Mouse (Mus musculus) bone marrow, adult 2 months (tissue): Measurements from ENCODE around the gene Wnt9b. TPM values are rescaled to one million over a fixed set of nuclear protein-coding genes. Genes with fewer than 3 reads are reported as not detected.

Source experiments
- H3K27ac ChIP-seq: fragments of 200-500 bp; 2 replicates; pipeline ENCODE4 v1.5.1; 2012; ENCODE audit warnings: low read depth, mild to moderate bottlenecking, control low read depth, inconsistent platforms, low read length; ENCODE audit not compliant: control insufficient read depth, poor library complexity, insufficient read depth
- H3K4me1 ChIP-seq: fragments of 200-500 bp; 2 replicates; pipeline ENCODE4 v1.6.1; 2011; ENCODE audit warnings: low read length; ENCODE audit not compliant: control insufficient read depth, insufficient read depth
- H3K4me3 ChIP-seq: fragments of 200-500 bp; replicated peaks from 2 replicates; pipeline ENCODE3; 2011; ENCODE audit warnings: mild to moderate bottlenecking, low read depth, low read length, control low read depth; ENCODE audit not compliant: control insufficient read depth
- CTCF ChIP-seq: fragments of 200-500 bp; IDR thresholded peaks from 2 replicates; pipeline ENCODE4 v1.5.1; 2011; ENCODE audit warnings: low read length, control low read depth; ENCODE audit not compliant: control insufficient read depth, insufficient read depth
- POLR2A ChIP-seq: fragments of 200-500 bp; IDR thresholded peaks from 2 replicates; pipeline ENCODE4 v1.6.1; 2011; ENCODE audit warnings: low read depth, mild to moderate bottlenecking, control low read depth, low read length, borderline replicate concordance; ENCODE audit not compliant: control insufficient read depth
- WGBS: fragments of 180-500 bp; shearing (Covaris S2); methylation state at CpG from one replicate; pipeline ENCODE4 v1.1.7; 2018; 5-methylcytosine and 5-hydroxymethylcytosine counted together
- polyA plus RNA-seq: library from polyadenylated mRNA; stranded (reverse); fragments of >200 nt; gene quantifications from 2 replicates; pipeline ENCODE4 v1.2.4, GENCODE M21; 2011; ENCODE audit warnings: low replicate concordance; ENCODE audit not compliant: missing spikeins, insufficient read depth, insufficient read length

Wnt9b gene
- polyA plus RNA-seq, 1 experiment = not detected

- Histone ChIP-seq H3K4me1 (no peaks in the 10 kb centered on the region), H3K4me3 (no peak overlapping the region), H3K27ac (no peak overlapping the region)
- 84% methylated on average over 19 of the region's 19 CpGs for WGBS
- TF ChIP-seq CTCF (no peak), POLR2A (no peak)
Measured at GRCm38 (mm10) chr11:103735046-103735781, 14.4 kb downstream of the Wnt9b start.

- Histone ChIP-seq H3K4me3 (no peak overlapping the region), H3K27ac (no peak overlapping the region), H3K4me1 (no peaks in the 10 kb centered on the region)
- WGBS = 78% methylated on average over 5 of the region's 5 CpGs
- TF ChIP-seq POLR2A (no peak), CTCF (no peak)
Measured at GRCm38 (mm10) chr11:103734411-103735045, 15.1 kb downstream of the Wnt9b start.

- no peak overlapping the region for H3K4me3 ChIP-seq
- WGBS = 92% methylated on average over 2 of the region's 2 CpGs
- TF ChIP-seq POLR2A (no peak), CTCF (no peak)
- H3K27ac ChIP-seq = no peak overlapping the region
- no peaks in the 10 kb centered on the region for H3K4me1 ChIP-seq
Measured at GRCm38 (mm10) chr11:103733961-103734360, 15.7 kb downstream of the Wnt9b start.

- TF ChIP-seq POLR2A (no peak), CTCF (no peak)
- H3K4me1 ChIP-seq = no peaks in the 10 kb centered on the region
- H3K27ac ChIP-seq = no peak overlapping the region
- 84% methylated on average over 4 of the region's 4 CpGs for WGBS
- H3K4me3 ChIP-seq = no peak overlapping the region
Measured at GRCm38 (mm10) chr11:103733069-103733468, 16.6 kb downstream of the Wnt9b start.

- TF ChIP-seq CTCF (no peak), POLR2A (no peak)
- 81% methylated on average over 7 of the region's 7 CpGs for WGBS
- H3K27ac ChIP-seq = no peak overlapping the region
- H3K4me1 ChIP-seq = no peaks in the 10 kb centered on the region
- H3K4me3 ChIP-seq = no peak overlapping the region
Measured at GRCm38 (mm10) chr11:103732306-103732705, 17.3 kb downstream of the Wnt9b start.

- TF ChIP-seq CTCF (no peak), POLR2A (no peak)
Measured at GRCm38 (mm10) chr11:103731594-103731993, 18.0 kb downstream of the Wnt9b start.

GRCm38 (mm10) chr11:103729282-103729985 is 20.2 kb downstream of the Wnt9b start:
- Histone ChIP-seq H3K4me3 (no peak overlapping the region), H3K4me1 (no peaks in the 10 kb centered on the region), H3K27ac (no peak overlapping the region)
- no peak for TF ChIP-seq CTCF
- no peak for TF ChIP-seq POLR2A
- 68% methylated on average over 9 of the region's 9 CpGs for WGBS

More at GRCm38 (mm10) chr11:103731594-103731993, 18.0 kb downstream of the Wnt9b start:
- Histone ChIP-seq H3K4me3 (no peak overlapping the region), H3K27ac (no peak overlapping the region), H3K4me1 (no peaks in the 10 kb centered on the region)
- 74% methylated on average over 9 of the region's 9 CpGs for WGBS

GRCm38 (mm10) chr11:103724331-103724771 is 25.3 kb downstream of the Wnt9b start:
- 69% methylated on average over 11 of the region's 11 CpGs for WGBS
- TF ChIP-seq CTCF (no peak), POLR2A (no peak)
- Histone ChIP-seq H3K27ac (no peak overlapping the region), H3K4me3 (no peak overlapping the region), H3K4me1 (no peaks in the 10 kb centered on the region; the same call in 1 of the 2 replicates)
